Mouse (Mus musculus): ENCODE measurements around the gene Zc2hc1c. TPM values are rescaled to one million over a fixed set of nuclear protein-coding genes. Genes with fewer than 3 reads are reported as not detected.

Gene Zc2hc1c
- polyA plus RNA-seq (2017; shearing (Covaris generic)): 0.16 TPM

GRCm38 (mm10) chr12:85288486-85289156, at the start of gene Zc2hc1c:
TSS of gene Zc2hc1c (plus strand) at chr12:85288591.

GRCm38 (mm10) chr12:85270319-85270718, 18.1 kb upstream of the Zc2hc1c start, which contains the start of gene Mlh3:
TSS of gene Mlh3 (minus strand) at chr12:85270599.

GRCm38 (mm10) chr12:85287809-85288485, 444 bp upstream of the Zc2hc1c start, which contains the start of gene Acyp1:
TSS of gene Acyp1 (minus strand) at chr12:85288438.

GRCm38 (mm10) chr12:85339243-85339729, 50.9 kb downstream of the Zc2hc1c start, which contains the start of gene Nek9:
TSS of gene Nek9 (minus strand) at chr12:85339362.

Other genes with a start within 250 kb of the Zc2hc1c start
- 7.4 TPM for gene Prox2, start 177.8 kb upstream of the Zc2hc1c start, polyA plus RNA-seq (2017; shearing (Covaris generic))
- gene Dlst, start 177.8 kb upstream of the Zc2hc1c start, polyA plus RNA-seq (2017; shearing (Covaris generic)): 103 TPM
- 0.90 TPM for gene Rps6kl1, start 137.3 kb upstream of the Zc2hc1c start, polyA plus RNA-seq (2017; shearing (Covaris generic))
- gene Pgf, start 110.8 kb upstream of the Zc2hc1c start, polyA plus RNA-seq (2017; shearing (Covaris generic)): not detected
- 117 TPM for gene Eif2b2, start 69.1 kb upstream of the Zc2hc1c start, polyA plus RNA-seq (2017; shearing (Covaris generic))
- 17.0 TPM for gene Mlh3, start 18.0 kb upstream of the Zc2hc1c start, polyA plus RNA-seq (2017; shearing (Covaris generic))
- gene Acyp1, start 153 bp upstream of the Zc2hc1c start, polyA plus RNA-seq (2017; shearing (Covaris generic)): 65.7 TPM
- gene Nek9, start 50.8 kb downstream of the Zc2hc1c start, polyA plus RNA-seq (2017; shearing (Covaris generic)): 14.1 TPM
- gene Tmed10, start 86.3 kb downstream of the Zc2hc1c start, polyA plus RNA-seq (2017; shearing (Covaris generic)): 171 TPM
- 17.7 TPM for gene Fos, start 185.3 kb downstream of the Zc2hc1c start, polyA plus RNA-seq (2017; shearing (Covaris generic))